Mouse (Mus musculus) lung, postnatal 0 days (tissue): ENCODE data around the gene Alpi.

Experiments
- CTCF ChIP-seq: IDR thresholded peaks from 2 replicates; pipeline ENCODE4 v1.5.1; 2016; ENCODE audit warnings: antibody characterized with exemption, mild to moderate bottlenecking
- EP300 ChIP-seq: IDR thresholded peaks from 2 replicates; pipeline ENCODE4 v1.6.1; 2016; ENCODE audit warnings: antibody characterized with exemption, mild to moderate bottlenecking, control low read depth

GRCm38 (mm10) chr1:87131803-87132202 lies 30.4 kb upstream of the Alpi start:
- TF ChIP-seq CTCF = no peak
- TF ChIP-seq EP300 = no peak
